Mouse (Mus musculus) adrenal gland, postnatal 4 days (tissue): ENCODE data around the gene Jpt1. TPM values are rescaled to one million over a fixed set of nuclear protein-coding genes. Genes with fewer than 3 reads are reported as not detected.

ENCODE experiments used
- microRNA-seq: library from miRNA; unstranded; fragments of <30 nt; microRNA quantifications from one replicate; pipeline ENCODE4 v1.2.0, GENCODE M21; 2021
- total RNA-seq, 2 experiments: library from RNA; stranded (reverse); gene quantifications; 2 replicates each; pipeline ENCODE4 v1.2.3; 2021

Jpt1 gene
- total RNA-seq, 2 experiments from 2014 or later = 149 to 164 TPM

Small RNA genes within 50 kb of the gene (microRNA-seq; reads per million reads assigned to microRNA genes)
- not detected for gene Mir3968

Other genes starting within 250 kb of the Jpt1 start
- 1 to 10 TPM; 1.8 to 2.0 TPM for gene Grin2c, start 247.1 kb downstream of the Jpt1 start, total RNA-seq
- gene Fdxr, start 237.3 kb downstream of the Jpt1 start, total RNA-seq = 100 to 1,000 TPM; 608 to 629 TPM
- gene Fads6, start 216.7 kb downstream of the Jpt1 start, total RNA-seq = 10 to 100 TPM; 26.0 to 31.3 TPM
- gene Otop2, start 207.2 kb downstream of the Jpt1 start, total RNA-seq = not detected
- under 1 TPM; 0.73 to 0.84 TPM for gene Ush1g, start 192.3 kb downstream of the Jpt1 start, total RNA-seq
- gene Otop3, start 179.7 kb downstream of the Jpt1 start, total RNA-seq = under 1 TPM; 0.17 to 0.20 TPM
- gene Hid1, start 146.6 kb downstream of the Jpt1 start, total RNA-seq = 10 to 100 TPM; 29.0 to 34.2 TPM
- 10 to 100 TPM; 44.3 to 47.4 TPM for gene Cdr2l, start 132.5 kb downstream of the Jpt1 start, total RNA-seq
- 100 to 1,000 TPM; 150 to 158 TPM for gene Mrpl58, start 110.6 kb downstream of the Jpt1 start, total RNA-seq
- gene Atp5h, start 94.4 kb downstream of the Jpt1 start, total RNA-seq = 100 to 1,000 TPM; 503 to 527 TPM
- gene Kctd2, start 94.3 kb downstream of the Jpt1 start, total RNA-seq = 10 to 100 TPM; 56.7 to 61.6 TPM
- gene Trim80, start 73.8 kb downstream of the Jpt1 start, total RNA-seq = not detected
- 1 to 10 TPM in 1 of 2 experiments, under 1 TPM in 1; 0.51 to 3.6 TPM for gene Slc16a5, start 51.9 kb downstream of the Jpt1 start, total RNA-seq
- gene Armc7, start 38.7 kb downstream of the Jpt1 start, total RNA-seq = 1 to 10 TPM; 7.6 to 8.5 TPM
- 100 to 1,000 TPM in 1 of 2 experiments, 10 to 100 TPM in 1; 91.6 to 113 TPM for gene Nt5c, start 22.5 kb downstream of the Jpt1 start, total RNA-seq
- gene Sumo2, start 21.9 kb upstream of the Jpt1 start, total RNA-seq = 100 to 1,000 TPM; 361 to 374 TPM
- 10 to 100 TPM; 68.9 to 73.6 TPM for gene Nup85, start 50.0 kb upstream of the Jpt1 start, total RNA-seq
- 10 to 100 TPM; 72.9 to 77.3 TPM for gene Mrps7, start 89.5 kb upstream of the Jpt1 start, total RNA-seq
- 10 to 100 TPM; 29.1 to 34.6 TPM for gene Gga3, start 89.7 kb upstream of the Jpt1 start, total RNA-seq
- 100 to 1,000 TPM; 150 to 165 TPM for gene Mif4gd, start 98.6 kb upstream of the Jpt1 start, total RNA-seq
- 10 to 100 TPM; 58.4 to 69.9 TPM for gene Slc25a19, start 113.9 kb upstream of the Jpt1 start, total RNA-seq
- 100 to 1,000 TPM; 116 to 135 TPM for gene Grb2, start 194.2 kb upstream of the Jpt1 start, total RNA-seq